Mouse (Mus musculus) gastrocnemius, postnatal 14 days (tissue): ENCODE data around the gene Myef2. TPM values are rescaled to one million over a fixed set of nuclear protein-coding genes. Genes with fewer than 3 reads are reported as not detected.

Experiments used
- DNase-seq: peaks from one replicate; pipeline ENCODE4 v3.0.0; 2021; ENCODE audit warnings: mixed read lengths
- intact Hi-C: fragments of 180-260 bp; cut with DNase I; formaldehyde crosslinking; loops from one replicate; pipeline ENCODE4 v1.15.1; 2025; ENCODE audit warnings: low total_unique reads
- total RNA-seq, 2 experiments: library from RNA; stranded (reverse); gene quantifications; 2 replicates each; pipeline ENCODE4 v1.2.3; 2021

Gene Myef2
- total RNA-seq, 2 experiments from 2014 or later, result 6.9 TPM

- no peak for DNase-seq
- intact Hi-C loops, result no loop called here
Measured at GRCm38 (mm10) chr2:125073056-125073780, 50.2 kb downstream of the Myef2 start.

GRCm38 (mm10) chr2:125068696-125069095 lies 54.8 kb downstream of the Myef2 start:
- DNase-seq, result no peak
- intact Hi-C loops, result no loop called here

GRCm38 (mm10) chr2:125067894-125068293 lies 55.6 kb downstream of the Myef2 start, which contains the start of gene Slc24a5:
TSS of gene Slc24a5 (plus strand) at chr2:125068124.
- intact Hi-C loops, result no loop called here
- DNase-seq, result no peak

- DNase-seq, result no peak
- intact Hi-C loops, result no loop called here
Measured at GRCm38 (mm10) chr2:125067373-125067772, 56.1 kb downstream of the Myef2 start.

GRCm38 (mm10) chr2:125062944-125063343 lies 60.5 kb downstream of the Myef2 start:
- no peak for DNase-seq

GRCm38 (mm10) chr2:125061451-125061850 lies 62.0 kb downstream of the Myef2 start:
- intact Hi-C loops, result no loop called here
- no peak for DNase-seq

More at GRCm38 (mm10) chr2:125062944-125063343, 60.5 kb downstream of the Myef2 start:
- intact Hi-C loops, result no loop called here

GRCm38 (mm10) chr2:125057250-125057815 lies 66.1 kb downstream of the Myef2 start:
- peak; percentile 13 for DNase-seq
- intact Hi-C loops, result no loop called here

- intact Hi-C loops, result no loop called here
Measured at GRCm38 (mm10) chr2:125055316-125055903, 68.1 kb downstream of the Myef2 start.

More at GRCm38 (mm10) chr2:125055316-125055903, 68.1 kb downstream of the Myef2 start:
- no peak for DNase-seq

Other genes starting within 250 kb of the Myef2 start
- not detected for gene Slc24a5, start 55.5 kb downstream of the Myef2 start, total RNA-seq
- gene Ctxn2, start 13.0 kb upstream of the Myef2 start, total RNA-seq, result not detected
- not detected for gene Slc12a1, start 28.8 kb upstream of the Myef2 start, total RNA-seq
- gene Dut, start 123.5 kb upstream of the Myef2 start, total RNA-seq, result 10 to 100 TPM; 10.2 to 12.6 TPM